Mouse (Mus musculus): ENCODE data around the gene Arhgap22. TPM values are rescaled to one million over a fixed set of nuclear protein-coding genes. Genes with fewer than 3 reads are reported as not detected.

Gene Arhgap22
- polyA plus RNA-seq, 1 experiment, result 20.5 TPM

DNA sequence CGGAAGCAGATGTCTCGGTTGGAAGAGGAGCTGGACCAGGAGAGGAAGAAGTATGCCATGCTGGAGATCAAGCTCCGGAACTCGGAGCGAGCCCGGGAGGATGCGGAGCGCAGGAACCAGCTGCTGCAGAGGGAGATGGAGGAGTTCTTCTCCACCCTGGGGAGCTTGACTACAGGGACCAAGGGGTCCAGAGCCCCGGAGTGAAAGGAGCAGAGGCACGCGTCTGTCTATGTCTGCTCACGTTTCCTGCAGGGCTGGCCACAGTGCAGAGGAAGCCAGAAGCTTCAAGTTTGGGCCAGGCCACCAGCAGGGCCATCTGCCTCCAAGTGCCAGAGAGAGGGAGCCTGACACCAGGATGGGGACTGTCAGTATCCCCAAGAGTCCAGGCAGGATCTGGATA, 155.5 kb downstream of the Arhgap22 start:
- no peak for DNase-seq (ENCODE audit: low spot score)

- DNase-seq (ENCODE audit: low spot score), result no peak
Observed at GRCm38 (mm10) chr14:33370056-33370455, 156.2 kb downstream of the Arhgap22 start.

DNA sequence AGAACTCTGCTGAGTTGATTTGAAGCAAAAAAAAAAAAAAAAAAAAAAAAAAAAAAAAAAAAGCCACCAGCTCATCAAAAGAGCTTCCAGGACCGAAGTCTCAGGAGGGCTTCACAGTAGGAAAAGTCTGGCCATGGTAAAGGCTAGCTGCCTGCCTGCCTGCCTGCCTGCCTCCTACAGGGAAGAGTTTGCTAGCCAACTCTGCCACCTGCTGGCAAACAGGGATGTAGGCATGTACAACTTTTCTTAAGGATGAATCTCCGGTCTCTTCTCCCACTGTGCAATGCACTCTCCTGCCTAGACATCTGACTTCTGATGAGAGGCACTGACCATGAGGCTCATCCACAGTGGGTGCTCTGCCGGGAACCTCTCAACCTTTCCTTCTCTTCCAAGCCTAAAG, 157.4 kb downstream of the Arhgap22 start:
- DNase-seq (ENCODE audit: low spot score), result no peak

DNA sequence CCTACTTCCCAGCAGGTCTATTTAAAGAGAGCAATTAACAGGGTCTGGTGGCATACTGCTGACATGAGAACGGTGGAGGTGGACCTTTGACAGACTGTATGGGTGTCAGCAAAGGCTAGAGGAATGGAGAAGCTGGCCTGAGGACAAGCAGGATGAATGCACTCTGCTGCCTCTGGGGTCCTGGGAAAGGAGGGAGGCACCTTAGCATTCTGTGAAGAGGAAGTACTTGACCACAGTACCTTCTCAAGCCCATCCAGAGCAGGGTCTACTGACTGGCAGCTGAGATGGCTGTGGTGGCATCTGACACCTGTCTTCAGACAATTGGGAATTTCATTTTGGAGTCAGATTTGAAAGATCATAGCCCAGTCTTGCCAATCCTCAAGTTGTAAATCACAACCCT, 159.4 kb downstream of the Arhgap22 start:
- DNase-seq (ENCODE audit: low spot score), result no peak

GRCm38 (mm10) chr14:33374089-33374488, 160.3 kb downstream of the Arhgap22 start:
- no peak for DNase-seq (ENCODE audit: low spot score)

- no peak for DNase-seq (ENCODE audit: low spot score)
Observed at GRCm38 (mm10) chr14:33377211-33377610, 163.4 kb downstream of the Arhgap22 start.

DNA sequence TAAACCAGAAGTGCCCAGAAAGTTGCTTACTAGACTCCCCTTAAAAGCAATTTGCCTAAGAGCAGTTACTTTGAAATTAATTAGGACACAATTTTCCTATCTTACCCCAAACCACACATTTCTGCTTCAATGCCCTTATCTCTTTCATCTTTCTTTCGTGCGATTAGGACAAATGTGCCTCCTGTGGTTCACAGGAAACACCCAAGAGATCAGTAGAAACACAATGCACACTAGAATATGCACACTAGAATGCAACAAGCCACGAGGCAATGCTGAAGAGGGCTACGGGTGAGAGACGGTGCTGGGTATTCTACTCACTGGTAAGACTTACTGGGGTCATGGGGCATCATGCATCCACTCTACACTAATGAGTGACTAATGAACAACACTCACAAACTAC, 164.9 kb downstream of the Arhgap22 start:
- DNase-seq (ENCODE audit: low spot score), result no peak

GRCm38 (mm10) chr14:33380830-33381457, 167.1 kb downstream of the Arhgap22 start:
- no peak for DNase-seq (ENCODE audit: low spot score)

GRCm38 (mm10) chr14:33398065-33398860, 184.4 kb downstream of the Arhgap22 start:
- no peak for DNase-seq (ENCODE audit: low spot score)

DNA sequence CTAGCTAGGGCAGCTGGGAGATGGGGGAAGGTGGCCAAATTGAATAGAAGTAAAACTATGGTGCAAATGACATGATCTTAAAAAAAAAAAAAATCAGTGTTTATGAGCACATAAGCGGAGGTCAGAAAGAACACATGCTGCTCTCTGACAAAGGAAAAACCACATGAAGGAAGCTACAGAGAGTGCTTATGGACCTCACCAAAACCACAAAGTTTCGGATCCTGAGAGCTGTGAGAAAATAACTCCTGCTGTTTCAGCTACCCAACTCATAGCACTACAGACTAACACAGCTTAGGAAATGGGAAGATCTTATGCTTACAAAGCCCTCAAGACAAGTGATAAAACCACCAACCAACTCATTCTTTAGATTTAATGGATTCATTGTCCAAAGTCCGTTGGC, 186.2 kb downstream of the Arhgap22 start:
- no peak for DNase-seq (ENCODE audit: low spot score)

- no peak for DNase-seq (ENCODE audit: low spot score)
Observed at GRCm38 (mm10) chr14:33402331-33402730, 188.5 kb downstream of the Arhgap22 start.

- no peak for DNase-seq (ENCODE audit: low spot score)
Observed at GRCm38 (mm10) chr14:33415746-33416145, 201.9 kb downstream of the Arhgap22 start.

DNA sequence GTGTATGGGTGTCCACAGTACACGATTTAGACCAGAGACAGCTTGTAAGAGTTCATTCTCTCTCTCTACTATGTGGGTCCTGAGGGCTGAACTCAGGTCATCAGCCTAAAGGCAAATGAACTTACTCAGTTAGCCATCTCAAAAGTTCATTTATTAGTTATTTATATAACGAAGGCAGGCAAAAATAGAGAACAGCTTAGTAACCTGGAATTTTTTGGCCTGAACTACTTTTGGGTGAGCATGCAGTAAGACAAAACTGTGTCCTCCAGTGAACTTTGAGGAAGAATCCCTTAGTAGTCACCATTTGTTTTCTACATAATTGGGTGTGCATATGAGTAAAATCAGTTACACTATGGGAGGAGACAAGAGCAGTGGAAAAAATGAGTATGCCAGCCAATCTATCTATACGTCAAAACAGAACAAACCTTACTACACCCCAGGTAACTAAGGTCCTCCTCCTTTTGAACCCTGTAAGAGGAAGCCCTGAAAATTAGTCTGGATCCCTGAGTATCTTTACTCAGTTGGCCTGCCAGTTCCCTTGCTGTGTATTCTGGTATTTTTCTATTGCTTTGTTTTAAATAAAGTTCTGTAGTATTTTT, 204.6 kb downstream of the Arhgap22 start:
- DNase-seq (ENCODE audit: low spot score), result no peak

Other genes with a start within 250 kb of the Arhgap22 start
- gene Lrrc18, start 222.6 kb upstream of the Arhgap22 start, polyA plus RNA-seq (2012; rRNA removed), result 0.58 and 0.75 TPM in 2 replicates
- gene Wdfy4, start 28.5 kb upstream of the Arhgap22 start, polyA plus RNA-seq (2012; rRNA removed), result 1.9 and 2.8 TPM in 2 replicates
- gene Mapk8, start 233.1 kb downstream of the Arhgap22 start, polyA plus RNA-seq (2012; rRNA removed), result 15.2 and 16.1 TPM in 2 replicates

All from urinary bladder, adult 2 months (tissue).